Mouse (Mus musculus) forebrain, embryonic 13.5 days (tissue): ENCODE data around the gene B3gnt9. TPM values are rescaled to one million over a fixed set of nuclear protein-coding genes. Genes with fewer than 3 reads are reported as not detected.

Experiments used
- ATAC-seq: fragments of 200-750 bp; cut with Nextera tagmentation; 2 replicates; pipeline ENCODE4 v1.8.0; 2017
- H3K27ac ChIP-seq: fragments of 300-500 bp; sonication (generic); 2 replicates; pipeline ENCODE4 v1.5.1; 2015; ENCODE audit warnings: inconsistent platforms, mild to moderate bottlenecking, moderate library complexity
- H3K27me3 ChIP-seq: fragments of 300-500 bp; sonication (generic); 2 replicates; pipeline ENCODE4 v1.6.1; 2015; ENCODE audit warnings: mild to moderate bottlenecking, inconsistent platforms
- H3K36me3 ChIP-seq: fragments of 300-500 bp; sonication (generic); 2 replicates; pipeline ENCODE4 v1.6.1; 2015; ENCODE audit warnings: mild to moderate bottlenecking, inconsistent platforms; ENCODE audit not compliant: poor library complexity, severe bottlenecking
- H3K4me1 ChIP-seq: fragments of 300-500 bp; sonication (generic); 2 replicates; pipeline ENCODE4 v1.6.1; 2015; ENCODE audit warnings: inconsistent platforms
- H3K4me2 ChIP-seq: fragments of 300-500 bp; sonication (generic); 2 replicates; pipeline ENCODE4 v1.6.1; 2015; ENCODE audit warnings: inconsistent platforms, mild to moderate bottlenecking, moderate library complexity
- H3K4me3 ChIP-seq: fragments of 300-500 bp; sonication (generic); 2 replicates; pipeline ENCODE4 v1.5.1; 2015; ENCODE audit warnings: mild to moderate bottlenecking, inconsistent platforms
- H3K9ac ChIP-seq: fragments of 300-500 bp; sonication (generic); 2 replicates; pipeline ENCODE4 v1.6.1; 2015; ENCODE audit warnings: mild to moderate bottlenecking, inconsistent platforms
- H3K9me3 ChIP-seq: fragments of 300-500 bp; sonication (generic); replicated peaks from 2 replicates; pipeline ENCODE4 v1.6.1; 2016; ENCODE audit warnings: inconsistent platforms
- WGBS: fragments of 180-500 bp; shearing (Covaris S2); methylation state at CpG from one replicate; pipeline ENCODE4 v1.1.7; 2015; 5-methylcytosine and 5-hydroxymethylcytosine counted together
- polyA plus RNA-seq: library from polyadenylated mRNA; unstranded; fragments of >200 nt; fragmentation: Nextera tagmentation; extraction: Ambion mirVana; gene quantifications from 2 replicates; pipeline ENCODE4 v1.2.1, GENCODE M21; 2015

The B3gnt9 gene
- polyA plus RNA-seq, 1 experiment from 2014 or later = 2.4 TPM

DNA sequence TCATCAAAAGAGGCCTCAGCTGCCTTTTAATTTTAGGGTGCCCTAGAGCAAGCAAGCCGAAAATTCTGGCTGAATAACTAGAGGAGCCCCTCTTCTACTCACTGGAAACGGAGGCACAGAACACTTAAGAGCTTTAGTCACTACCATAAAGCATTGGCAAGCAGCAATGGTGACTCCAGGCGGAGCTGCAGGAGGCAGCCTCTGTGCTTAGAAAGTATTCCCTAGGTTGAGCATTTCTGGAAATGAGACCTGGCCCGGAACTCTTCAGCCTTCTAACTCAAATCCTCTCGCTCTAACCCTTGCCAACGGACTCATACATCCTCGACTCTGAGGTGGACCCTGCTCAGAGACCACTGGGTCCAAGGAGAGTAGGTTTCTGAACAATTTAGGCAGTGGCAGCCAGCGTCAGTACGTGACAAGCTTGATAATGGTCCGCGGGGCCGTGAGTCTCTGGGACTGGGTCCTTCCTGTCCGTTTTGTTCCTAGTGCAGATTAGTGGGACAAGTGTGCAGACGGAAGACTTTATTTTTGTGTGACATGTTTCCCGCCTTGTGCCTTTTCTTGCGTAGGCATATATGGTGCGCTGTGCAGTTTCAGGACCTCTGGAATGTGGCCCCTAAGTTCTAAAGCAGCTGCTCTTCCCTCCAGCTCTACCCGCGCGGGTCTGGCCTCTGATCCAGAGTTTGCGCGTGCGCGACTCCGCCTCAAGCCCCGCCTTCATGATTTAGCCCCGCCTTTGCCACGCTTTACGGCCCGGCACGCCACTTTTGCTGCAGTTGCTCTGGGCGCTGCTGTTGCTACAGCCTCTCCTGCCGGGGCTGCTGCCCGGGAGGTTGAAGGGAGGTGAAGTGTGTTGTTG, 30.3 kb downstream of the B3gnt9 start, which contains the start of gene D230025D16Rik:
Gene D230025D16Rik (plus strand): TSS at position 733 of the 859 bp plus-strand sequence.
- Histone ChIP-seq H3K4me1 (peaks cover 17% of the 10 kb centered on the region), H3K9me3 (no peaks in the 10 kb centered on the region), H3K36me3 (no peaks in the 10 kb centered on the region), H3K27ac (peak within 1 kb of the TSS; percentile 73), H3K4me2 (peak within 1 kb of the TSS; percentile 87), H3K27me3 (no peaks in the 10 kb centered on the region), H3K4me3 (peak within 1 kb of the TSS; percentile 95), H3K9ac (peak within 1 kb of the TSS; percentile 93)
- 2% methylated on average over 34 of the region's 34 CpGs for WGBS
- ATAC-seq = peak; percentile 97

DNA sequence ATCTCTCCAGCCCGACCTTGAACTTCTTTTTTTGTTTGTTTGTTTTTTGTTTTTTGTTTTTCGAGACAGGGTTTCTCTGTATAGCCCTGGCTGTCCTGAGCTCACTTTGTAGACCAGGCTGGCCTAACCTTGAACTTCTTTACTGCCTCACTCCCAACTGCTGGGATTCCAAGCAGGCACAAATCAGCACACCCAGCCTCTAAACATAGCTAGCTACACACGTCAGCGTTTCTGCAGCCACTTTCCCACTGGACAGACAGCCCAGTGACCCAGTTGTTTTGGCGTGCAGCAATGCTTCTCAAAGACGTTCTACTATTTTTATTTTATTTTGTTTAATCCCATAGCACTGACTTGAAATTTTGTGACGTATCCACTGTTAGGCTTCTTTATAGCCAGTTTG, 31.1 kb downstream of the B3gnt9 start:
- no peak overlapping the region for H3K4me2 ChIP-seq
- WGBS = 79% methylated on average over 7 of the region's 7 CpGs
- no peaks in the 10 kb centered on the region for H3K36me3 ChIP-seq
- H3K27me3 ChIP-seq = no peaks in the 10 kb centered on the region
- no peak for ATAC-seq
- H3K4me3 ChIP-seq = no peak overlapping the region
- no peaks in the 10 kb centered on the region for H3K9me3 ChIP-seq
- H3K9ac ChIP-seq = no peak overlapping the region
- H3K27ac ChIP-seq = no peak overlapping the region
- H3K4me1 ChIP-seq = peaks cover 17% of the 10 kb centered on the region

DNA sequence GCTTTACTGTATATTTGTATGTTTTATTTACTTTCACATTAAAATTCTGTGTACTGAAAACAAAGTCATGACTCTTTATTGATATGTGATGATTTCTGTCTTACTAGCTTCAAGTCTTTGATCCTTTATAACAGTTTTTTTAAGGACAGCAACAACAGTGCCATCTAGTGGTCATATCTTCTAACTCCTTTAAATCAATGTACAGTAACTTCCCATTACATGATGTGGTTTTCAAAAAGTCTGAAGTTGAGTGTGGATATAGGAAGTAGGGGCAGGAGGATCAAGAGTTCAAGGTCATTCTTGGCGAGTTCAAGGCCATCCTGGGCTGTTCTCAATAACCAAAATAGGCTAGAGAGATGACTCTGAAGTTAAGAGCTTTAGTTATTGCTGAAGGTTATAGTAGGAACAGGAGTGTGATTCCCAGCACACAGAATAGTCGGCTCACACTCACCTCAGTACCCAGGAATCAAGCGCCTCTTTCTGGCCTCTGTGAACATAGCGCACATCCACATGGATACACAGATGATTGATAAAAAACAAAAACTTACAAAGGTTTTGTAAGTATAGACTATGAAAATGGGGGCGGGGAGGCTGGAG, 36.9 kb downstream of the B3gnt9 start:
- peak; percentile 51 for ATAC-seq
- Histone ChIP-seq H3K4me1 (no peaks in the 10 kb centered on the region), H3K27ac (no peak overlapping the region), H3K9ac (no peak overlapping the region), H3K27me3 (no peaks in the 10 kb centered on the region), H3K4me3 (no peak overlapping the region), H3K9me3 (no peaks in the 10 kb centered on the region), H3K36me3 (peaks cover 6% of the 10 kb centered on the region; the same call in 1 of the 2 replicates), H3K4me2 (no peak overlapping the region)
- 81% methylated on average over 5 of the region's 5 CpGs for WGBS

DNA sequence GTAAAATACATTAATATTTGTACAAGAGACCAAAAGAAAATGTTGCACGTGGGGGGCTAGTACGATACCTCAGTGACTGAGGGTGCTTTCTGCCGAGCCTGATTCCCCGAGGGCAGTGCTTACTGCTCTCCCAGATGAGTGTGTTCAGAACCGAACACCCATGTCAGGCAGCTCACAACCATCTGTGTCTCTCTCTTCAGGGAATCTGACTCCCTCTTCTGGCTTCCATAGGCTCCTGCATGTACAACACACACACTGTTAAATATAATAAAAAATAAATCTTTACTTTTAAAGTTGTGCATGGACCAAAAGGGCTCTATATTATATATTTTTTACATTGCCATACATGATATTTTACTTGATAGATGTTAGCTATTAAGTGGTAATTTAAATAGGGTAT, 40.8 kb downstream of the B3gnt9 start:
- 95% methylated on average over 5 of the region's 5 CpGs for WGBS
- Histone ChIP-seq H3K4me3 (no peak overlapping the region), H3K4me1 (no peaks in the 10 kb centered on the region), H3K36me3 (peaks cover 12% of the 10 kb centered on the region; the same call in 1 of the 2 replicates), H3K27ac (no peak overlapping the region), H3K27me3 (no peaks in the 10 kb centered on the region), H3K9ac (no peak overlapping the region), H3K9me3 (no peaks in the 10 kb centered on the region), H3K4me2 (no peak overlapping the region)
- ATAC-seq = no peak

DNA sequence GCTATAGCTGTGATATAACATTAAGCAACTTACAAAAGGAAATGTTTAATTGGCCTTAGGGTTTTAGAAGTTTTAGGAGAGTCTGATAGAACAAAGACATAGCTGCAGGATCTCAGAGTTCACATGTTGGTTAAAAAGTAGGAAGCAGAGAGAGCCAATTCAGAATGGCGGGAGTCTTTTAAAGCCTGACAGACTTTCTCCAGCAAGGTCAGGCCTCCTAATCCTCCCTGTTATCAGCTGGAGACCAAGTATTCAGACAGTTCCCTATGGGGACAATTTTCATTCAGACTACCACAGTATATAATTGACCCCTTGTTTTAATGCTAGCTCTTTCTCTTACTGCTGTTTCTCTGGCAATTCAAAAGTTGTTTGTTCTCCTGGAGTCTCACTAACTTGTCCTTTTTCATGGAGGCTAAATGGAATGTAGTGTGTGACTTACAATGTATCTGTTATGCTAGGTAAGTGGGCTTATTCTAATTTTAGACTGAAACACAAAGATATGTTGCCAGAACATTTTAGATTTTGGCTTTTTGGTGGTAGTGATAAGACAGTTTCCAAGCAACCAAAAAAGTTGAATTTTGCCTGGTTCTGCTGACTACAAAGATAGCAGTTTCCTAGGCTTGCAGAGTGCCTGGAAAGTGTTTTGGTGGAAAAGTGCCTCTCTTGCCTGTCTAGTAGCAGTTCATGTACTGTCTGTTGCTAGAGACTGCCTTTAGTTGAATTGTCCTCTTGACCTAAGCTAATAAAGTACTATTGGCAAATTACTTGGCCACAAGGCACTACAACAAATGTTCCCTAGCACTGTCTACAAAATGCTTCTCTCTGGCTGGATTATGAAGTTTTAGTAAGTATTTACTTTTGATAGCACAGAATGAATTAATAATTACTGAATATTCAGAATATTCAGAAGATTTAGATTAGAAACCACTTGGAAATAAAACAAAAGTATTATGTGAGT, 45.5 kb downstream of the B3gnt9 start:
- peaks cover 10% of the 10 kb centered on the region for H3K36me3 ChIP-seq
- no peaks in the 10 kb centered on the region for H3K4me1 ChIP-seq
- H3K27me3 ChIP-seq = no peaks in the 10 kb centered on the region
- no peak overlapping the region for H3K27ac ChIP-seq
- no peak for ATAC-seq
- H3K9me3 ChIP-seq = no peaks in the 10 kb centered on the region
- 21% methylated on average over 1 of the region's 1 CpGs for WGBS
- no peak overlapping the region for H3K4me2 ChIP-seq
- no peak overlapping the region for H3K4me3 ChIP-seq
- no peak overlapping the region for H3K9ac ChIP-seq

DNA sequence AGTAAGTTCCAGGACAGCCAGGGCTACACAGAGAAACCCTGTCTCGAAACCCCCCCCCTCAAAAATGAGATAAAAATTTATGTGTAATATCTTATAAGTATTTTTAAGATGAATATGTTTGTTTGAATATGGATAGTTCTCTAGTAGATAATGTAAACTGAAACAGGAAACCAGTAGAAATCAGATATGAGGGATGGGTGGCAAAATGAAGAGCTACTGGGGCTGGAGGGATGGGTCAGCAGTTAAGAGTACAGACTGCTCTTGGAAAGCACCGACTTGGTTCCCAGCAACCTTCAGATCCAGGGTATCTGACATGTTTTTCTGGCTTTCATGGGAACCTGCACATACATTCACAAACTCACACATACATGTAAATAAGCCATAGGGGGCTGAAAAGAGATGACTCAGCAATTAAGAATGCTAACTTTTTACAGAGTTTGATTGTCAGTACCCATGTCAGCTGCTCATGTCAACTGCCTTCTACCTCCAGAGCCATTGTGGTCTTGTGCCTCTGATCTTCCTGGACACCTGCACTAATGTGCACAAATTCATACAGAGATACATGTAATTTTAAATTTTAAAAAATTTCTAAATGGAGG, 47.2 kb downstream of the B3gnt9 start:
- H3K4me3 ChIP-seq = no peak overlapping the region
- H3K4me2 ChIP-seq = no peak overlapping the region
- no peak overlapping the region for H3K27ac ChIP-seq
- H3K27me3 ChIP-seq = no peaks in the 10 kb centered on the region
- H3K9ac ChIP-seq = no peak overlapping the region
- ATAC-seq = no peak
- peaks cover 18% of the 10 kb centered on the region for H3K36me3 ChIP-seq
- H3K4me1 ChIP-seq = no peaks in the 10 kb centered on the region
- 95% methylated on average over 2 of the region's 2 CpGs for WGBS
- no peaks in the 10 kb centered on the region for H3K9me3 ChIP-seq

DNA sequence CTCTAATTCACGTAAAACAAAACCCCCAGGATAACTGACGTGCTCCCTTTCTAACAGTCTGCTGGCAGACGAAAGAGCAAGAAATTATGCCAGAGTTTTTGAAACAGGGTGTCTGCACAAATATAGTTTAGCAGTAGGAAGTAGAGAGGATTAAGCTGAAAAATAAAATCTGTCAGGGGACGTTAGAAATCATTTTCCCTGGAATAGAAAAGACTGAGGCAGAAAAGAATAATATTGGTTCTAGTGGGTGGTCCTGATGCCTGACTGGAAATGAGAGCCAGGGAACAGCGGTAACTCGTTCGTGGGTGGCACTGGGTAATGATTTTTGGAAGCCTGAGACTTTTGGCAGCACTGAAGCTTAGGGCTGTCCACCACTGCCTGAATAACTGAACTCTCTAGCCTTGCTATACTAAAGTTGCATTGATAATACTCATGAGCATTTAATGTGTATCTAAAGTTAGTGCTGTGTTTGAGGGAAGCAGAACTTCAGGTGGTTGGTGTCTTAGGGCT, 48.1 kb downstream of the B3gnt9 start:
- ATAC-seq = no peak
- Histone ChIP-seq H3K27me3 (no peaks in the 10 kb centered on the region), H3K4me3 (no peak overlapping the region), H3K9ac (no peak overlapping the region), H3K27ac (no peak overlapping the region), H3K9me3 (no peaks in the 10 kb centered on the region), H3K36me3 (peaks cover 17% of the 10 kb centered on the region), H3K4me1 (no peaks in the 10 kb centered on the region), H3K4me2 (no peak overlapping the region)
- WGBS = 76% methylated on average over 7 of the region's 7 CpGs

DNA sequence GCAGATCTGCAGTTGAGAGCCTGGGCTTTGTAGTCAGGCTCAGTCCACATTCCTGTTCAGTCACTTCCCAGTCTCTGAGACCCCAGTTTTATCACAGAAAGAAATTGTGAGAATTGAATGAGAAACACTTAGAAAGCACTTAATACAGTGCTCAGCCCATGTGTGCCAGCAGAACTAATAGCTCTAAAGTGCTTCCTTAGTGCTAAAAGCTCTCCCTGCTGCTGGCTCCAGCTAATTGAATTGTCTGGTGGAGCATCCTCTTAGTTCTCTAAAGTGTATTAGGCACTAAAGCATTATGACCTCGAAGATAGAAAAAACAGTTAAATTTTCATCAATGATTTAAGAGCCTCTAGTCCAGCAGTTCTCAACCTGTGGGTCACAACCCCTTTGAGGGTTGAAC, 49.2 kb downstream of the B3gnt9 start:
- Histone ChIP-seq H3K9ac (no peak overlapping the region), H3K4me2 (no peak overlapping the region), H3K36me3 (peaks cover 24% of the 10 kb centered on the region), H3K4me1 (no peaks in the 10 kb centered on the region), H3K9me3 (no peaks in the 10 kb centered on the region), H3K4me3 (no peak overlapping the region), H3K27ac (no peak overlapping the region), H3K27me3 (no peaks in the 10 kb centered on the region)
- 80% methylated on average over 1 of the region's 1 CpGs for WGBS
- ATAC-seq = no peak

Other genes starting within 250 kb of the B3gnt9 start
- gene Ces3a, start 206.6 kb downstream of the B3gnt9 start, polyA plus RNA-seq = not detected in 2 replicates
- not detected in 2 replicates for gene Ces3b, start 171.4 kb downstream of the B3gnt9 start, polyA plus RNA-seq
- 0.09 TPM in 1 of 2 replicates, not detected in the other for gene Ces4a, start 123.4 kb downstream of the B3gnt9 start, polyA plus RNA-seq
- 38.3 and 40.1 TPM in 2 replicates for gene Cbfb, start 84.5 kb downstream of the B3gnt9 start, polyA plus RNA-seq
- 25.2 and 26.4 TPM in 2 replicates for gene D230025D16Rik, start 30.0 kb downstream of the B3gnt9 start, polyA plus RNA-seq
- gene Tradd, start 9.5 kb upstream of the B3gnt9 start, polyA plus RNA-seq = 13.2 and 13.3 TPM in 2 replicates
- 0.44 and 0.58 TPM in 2 replicates for gene Fbxl8, start 9.5 kb upstream of the B3gnt9 start, polyA plus RNA-seq
- gene Hsf4, start 14.6 kb upstream of the B3gnt9 start, polyA plus RNA-seq = 0.10 and 0.13 TPM in 2 replicates
- 2.4 and 3.0 TPM in 2 replicates for gene Nol3, start 21.0 kb upstream of the B3gnt9 start, polyA plus RNA-seq
- 57.4 and 66.1 TPM in 2 replicates for gene 4931428F04Rik, start 34.7 kb upstream of the B3gnt9 start, polyA plus RNA-seq
- 9.8 and 10.3 TPM in 2 replicates for gene Exoc3l, start 40.9 kb upstream of the B3gnt9 start, polyA plus RNA-seq
- 56.9 and 60.6 TPM in 2 replicates for gene E2f4, start 42.5 kb upstream of the B3gnt9 start, polyA plus RNA-seq
- 0.75 and 0.83 TPM in 2 replicates for gene Elmo3, start 50.4 kb upstream of the B3gnt9 start, polyA plus RNA-seq
- 0.61 and 0.94 TPM in 2 replicates for gene Lrrc29, start 71.1 kb upstream of the B3gnt9 start, polyA plus RNA-seq
- gene Tmem208, start 71.2 kb upstream of the B3gnt9 start, polyA plus RNA-seq = 107 and 109 TPM in 2 replicates
- 0.81 and 0.97 TPM in 2 replicates for gene Fhod1, start 92.8 kb upstream of the B3gnt9 start, polyA plus RNA-seq
- 4.6 and 5.0 TPM in 2 replicates for gene Slc9a5, start 93.7 kb upstream of the B3gnt9 start, polyA plus RNA-seq
- gene Plekhg4, start 118.1 kb upstream of the B3gnt9 start, polyA plus RNA-seq = 0.85 and 1.1 TPM in 2 replicates
- not detected in 2 replicates for gene Kctd19, start 158.3 kb upstream of the B3gnt9 start, polyA plus RNA-seq
- 0.44 and 0.98 TPM in 2 replicates for gene Lrrc36, start 158.4 kb upstream of the B3gnt9 start, polyA plus RNA-seq
- gene Tppp3, start 216.4 kb upstream of the B3gnt9 start, polyA plus RNA-seq = 34.6 and 40.4 TPM in 2 replicates
- 20.6 and 24.8 TPM in 2 replicates for gene Zdhhc1, start 241.7 kb upstream of the B3gnt9 start, polyA plus RNA-seq